15 mouse cellular contexts compared by ENCODE assay signal in genomic region chr2:130849688-130850087, GRCm38 (mm10).
"Had no signal": no experiment of that assay in that cellular context is flagged by ENCODE, and none has a peak within 500 bp of the region (broad histone marks: within the 10 kb centered on the region; RNA-seq: fewer than 3 reads in every experiment).

No protein-coding gene starts in this region.

- DNase-seq: heart, postnatal 10 days; heart, postnatal 14 days; heart, postnatal 4 days; kidney, adult 11 months; kidney, adult 18-20 months; kidney, adult 2 months; kidney, adult 8-10 months; kidney, adult 9 months; kidney, postnatal 10 days; kidney, postnatal 14 days; kidney, postnatal 25 days; kidney, postnatal 36 days; kidney, postnatal 4 days; layer of hippocampus, adult 9-11 months; layer of hippocampus, postnatal 36 days had no signal
